Mouse (Mus musculus): ENCODE results near the gene Ubc.

DNA sequence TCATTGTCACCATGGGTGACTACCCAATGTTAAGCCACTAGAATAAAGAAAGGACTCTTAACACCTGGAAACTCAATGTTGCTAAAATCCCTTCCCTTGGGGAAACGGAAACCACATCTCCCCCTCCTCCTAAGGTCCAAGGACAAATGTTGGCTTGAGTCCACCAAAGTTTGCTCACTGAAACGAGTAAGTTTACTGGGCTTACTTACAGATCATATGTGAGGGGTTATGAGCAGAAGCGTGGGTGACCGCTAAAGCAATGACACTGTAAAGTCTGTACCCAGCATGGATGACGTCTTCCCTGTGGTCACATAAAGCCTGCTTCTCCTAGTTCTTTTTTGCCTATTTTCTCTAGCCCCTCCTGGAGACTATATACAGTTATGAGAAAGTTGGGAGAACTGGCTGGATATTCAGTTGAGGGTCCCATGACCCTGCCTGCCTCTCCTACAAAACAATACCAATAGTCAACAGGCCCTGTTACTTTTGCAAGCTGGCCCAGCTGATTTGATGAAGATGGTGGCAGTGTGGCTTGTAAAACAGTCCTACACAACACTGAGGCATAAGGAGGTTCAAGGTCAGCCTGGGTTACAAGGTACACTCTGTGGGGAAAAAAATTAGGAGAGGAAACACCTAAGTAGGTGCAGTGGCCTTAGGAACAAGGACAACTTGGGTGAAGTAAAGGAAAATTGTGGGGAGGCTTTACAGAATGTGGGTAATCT, 7.9 kb downstream of the Ubc start:
- TF ChIP-seq POLR2A (IDR thresholded peaks at IDR 0.05; ENCODE audit: low read depth, low read length) (no peak), CTCF (conservative IDR thresholded peaks at IDR 0.05; ENCODE audit: insufficient read depth, insufficient read length, low read depth, low read length) (no peak)

Data from kidney, adult 2 months (tissue).